Mouse (Mus musculus): ENCODE measurements around the gene Ptprh. TPM values are rescaled to one million over a fixed set of nuclear protein-coding genes. Genes with fewer than 3 reads are reported as not detected.

The Ptprh gene
- 0.11 and 0.15 TPM in 2 replicates for polyA plus RNA-seq (2012; rRNA removed)

DNA sequence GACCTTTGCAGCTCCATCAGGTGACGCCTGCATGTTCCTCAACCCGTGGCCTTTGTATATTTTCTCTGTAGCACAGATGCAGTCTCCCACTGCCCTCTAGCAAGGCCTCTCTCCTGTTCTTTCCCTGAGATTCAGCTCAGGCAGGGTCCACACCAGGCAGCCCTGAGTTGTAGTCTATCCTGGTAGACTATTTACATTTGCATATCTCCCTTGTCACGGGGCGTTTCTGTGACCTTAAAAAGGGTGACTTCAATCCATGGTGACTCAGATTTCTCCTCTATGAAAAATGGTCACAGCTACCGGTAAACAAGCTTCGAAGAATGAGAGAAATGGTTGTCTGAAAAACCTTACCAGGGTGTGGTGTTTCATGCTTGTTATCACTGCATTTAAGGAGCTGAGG lies at the start of gene Ptprh:
TSS of gene Ptprh (minus strand) at position 169 of the 400 bp plus-strand sequence.
- H3K4me1 ChIP-seq (replicated peaks; ENCODE audit: control insufficient read depth, insufficient read depth, low read length) = no peaks in the 10 kb centered on the region
- no peak within 1 kb of the TSS for H3K4me3 ChIP-seq (ENCODE audit: control insufficient read depth, insufficient read depth, low read length)
- H3K27me3 ChIP-seq (ENCODE audit: control insufficient read depth, insufficient read depth, low read length) = no peaks in the 10 kb centered on the region
- WGBS = 76% methylated on average over 6 of the region's 6 CpGs
- no peaks in the 10 kb centered on the region for H3K36me3 ChIP-seq (ENCODE audit: control insufficient read depth, insufficient read depth, low read length)
- no peak within 1 kb of the TSS for H3K27ac ChIP-seq (ENCODE audit: control insufficient read depth, insufficient read depth, low read length)
- DNase-seq = no peak
- TF ChIP-seq POLR2A (IDR thresholded peaks at IDR 0.05; ENCODE audit: control insufficient read depth, extremely low read depth, insufficient read depth, low read length, poor library complexity) (no peak), CTCF (IDR thresholded peaks at IDR 0.05; ENCODE audit: borderline replicate concordance, control insufficient read depth, extremely low read depth, insufficient read depth, low read length, poor library complexity) (no peak)

DNA sequence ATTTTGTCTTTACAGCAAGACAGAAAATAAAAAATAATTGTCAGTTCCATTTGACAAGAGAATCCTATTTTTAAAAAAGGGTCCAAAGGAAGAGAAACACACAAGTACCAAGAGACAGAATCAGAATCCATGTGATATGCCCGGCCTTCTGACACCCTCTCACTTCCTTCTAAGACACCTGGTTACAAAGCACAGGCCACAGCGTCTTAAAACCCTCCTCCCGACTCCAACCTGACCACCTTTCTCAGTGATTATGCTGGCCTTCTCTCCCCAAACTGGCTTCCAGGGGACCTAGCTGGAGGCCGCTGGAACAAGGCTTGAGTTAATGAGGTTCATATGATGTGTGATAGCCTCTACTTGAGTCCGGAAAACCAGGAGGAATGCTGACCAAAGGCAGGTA lies 49.5 kb upstream of the Ptprh start:
- TF ChIP-seq POLR2A (IDR thresholded peaks at IDR 0.05; ENCODE audit: control insufficient read depth, extremely low read depth, insufficient read depth, low read length, poor library complexity) (no peak), CTCF (IDR thresholded peaks at IDR 0.05; ENCODE audit: borderline replicate concordance, control insufficient read depth, extremely low read depth, insufficient read depth, low read length, poor library complexity) (no peak)
- no peaks in the 10 kb centered on the region for H3K27me3 ChIP-seq (ENCODE audit: control insufficient read depth, insufficient read depth, low read length)
- WGBS = 7% methylated on average over 5 of the region's 5 CpGs
- no peaks in the 10 kb centered on the region for H3K36me3 ChIP-seq (ENCODE audit: control insufficient read depth, insufficient read depth, low read length)
- H3K4me1 ChIP-seq (replicated peaks; ENCODE audit: control insufficient read depth, insufficient read depth, low read length) = peaks cover 35% of the 10 kb centered on the region
- no peak for DNase-seq
- peak overlapping the region; percentile 54 for H3K4me3 ChIP-seq (ENCODE audit: control insufficient read depth, insufficient read depth, low read length)
- peak overlapping the region; percentile 100 for H3K27ac ChIP-seq (ENCODE audit: control insufficient read depth, insufficient read depth, low read length)

DNA sequence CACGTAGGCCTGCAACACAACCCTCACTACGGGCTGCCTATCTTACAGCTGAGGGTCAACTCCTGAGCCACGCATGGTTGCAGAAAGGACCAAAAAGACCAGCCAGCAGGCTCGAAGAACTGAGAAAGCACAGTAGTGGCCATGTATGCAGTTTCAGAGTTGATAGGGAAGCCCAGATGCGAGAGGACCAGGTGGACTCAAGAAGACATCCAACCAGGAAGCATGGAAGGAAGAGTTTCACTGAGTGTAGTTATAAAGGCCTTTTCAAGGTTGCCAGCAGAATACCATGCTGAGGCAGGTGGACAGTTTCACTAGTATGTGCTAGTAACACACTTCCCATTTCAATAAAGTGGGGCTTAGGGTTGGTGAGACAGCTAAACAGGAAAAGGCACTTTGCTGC lies 48.9 kb upstream of the Ptprh start:
- DNase-seq = no peak

DNA sequence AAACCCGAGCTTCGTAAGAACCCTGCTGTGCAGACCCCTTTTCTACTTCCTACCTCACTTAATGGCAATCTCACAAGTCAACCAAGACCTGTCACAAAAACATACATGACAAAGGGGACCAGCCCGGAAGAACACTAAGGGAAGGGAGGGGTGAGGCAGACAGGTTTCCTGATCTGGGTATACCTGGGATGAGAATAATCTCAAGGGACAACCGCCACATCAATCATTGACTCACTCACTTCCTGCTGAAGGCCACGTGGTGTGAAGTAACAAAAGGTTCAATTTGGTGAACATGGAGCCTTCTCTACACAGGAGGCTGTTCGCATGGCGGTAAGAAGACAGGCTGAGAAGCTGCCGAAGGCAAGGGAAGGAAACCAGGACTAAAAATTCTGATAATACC lies 47.7 kb upstream of the Ptprh start:
- peak overlapping the region; percentile 14; the same call in 1 of the 2 replicates for H3K4me3 ChIP-seq (ENCODE audit: control insufficient read depth, insufficient read depth, low read length)

More for the DNA sequence above, 48.9 kb upstream of the Ptprh start:
- Histone ChIP-seq H3K27me3 (ENCODE audit: control insufficient read depth, insufficient read depth, low read length) (no peaks in the 10 kb centered on the region), H3K27ac (ENCODE audit: control insufficient read depth, insufficient read depth, low read length) (peak overlapping the region; percentile 100), H3K4me3 (ENCODE audit: control insufficient read depth, insufficient read depth, low read length) (peak overlapping the region; percentile 10; the same call in 1 of the 2 replicates), H3K36me3 (ENCODE audit: control insufficient read depth, insufficient read depth, low read length) (no peaks in the 10 kb centered on the region), H3K4me1 (replicated peaks; ENCODE audit: control insufficient read depth, insufficient read depth, low read length) (peaks cover 40% of the 10 kb centered on the region)
- TF ChIP-seq POLR2A (IDR thresholded peaks at IDR 0.05; ENCODE audit: control insufficient read depth, extremely low read depth, insufficient read depth, low read length, poor library complexity) (no peak), CTCF (IDR thresholded peaks at IDR 0.05; ENCODE audit: borderline replicate concordance, control insufficient read depth, extremely low read depth, insufficient read depth, low read length, poor library complexity) (no peak)
- 39% methylated on average over 5 of the region's 5 CpGs for WGBS

DNA sequence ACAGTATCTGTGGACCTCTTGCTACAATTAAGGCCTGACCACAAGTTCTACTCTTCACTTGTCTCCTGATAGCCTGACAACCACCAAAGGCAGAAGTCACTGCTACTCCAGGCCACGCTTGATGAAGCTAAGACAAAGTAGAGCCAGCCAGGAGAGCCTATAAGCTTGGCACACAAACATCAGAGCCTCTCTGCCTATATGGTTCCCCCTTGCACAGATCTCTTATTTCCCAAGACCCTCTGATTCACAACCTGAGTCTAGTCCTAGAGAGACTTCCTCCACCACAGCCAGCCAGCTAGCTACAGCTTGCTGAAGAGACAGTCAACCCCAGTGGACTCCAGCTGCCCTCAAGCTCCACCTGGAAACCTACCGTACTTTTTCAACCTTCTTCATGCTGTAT lies 44.2 kb upstream of the Ptprh start:
- Histone ChIP-seq H3K4me1 (replicated peaks; ENCODE audit: control insufficient read depth, insufficient read depth, low read length) (peaks cover 36% of the 10 kb centered on the region), H3K27ac (ENCODE audit: control insufficient read depth, insufficient read depth, low read length) (no peak overlapping the region), H3K4me3 (ENCODE audit: control insufficient read depth, insufficient read depth, low read length) (no peak overlapping the region), H3K36me3 (ENCODE audit: control insufficient read depth, insufficient read depth, low read length) (peaks cover 38% of the 10 kb centered on the region), H3K27me3 (ENCODE audit: control insufficient read depth, insufficient read depth, low read length) (no peaks in the 10 kb centered on the region)
- 86% methylated on average over 2 of the region's 2 CpGs for WGBS
- no peak for DNase-seq
- no peak for TF ChIP-seq POLR2A (IDR thresholded peaks at IDR 0.05; ENCODE audit: control insufficient read depth, extremely low read depth, insufficient read depth, low read length, poor library complexity)
- TF ChIP-seq CTCF (IDR thresholded peaks at IDR 0.05; ENCODE audit: borderline replicate concordance, control insufficient read depth, extremely low read depth, insufficient read depth, low read length, poor library complexity) = no peak

More for the DNA sequence above, 47.7 kb upstream of the Ptprh start:
- Histone ChIP-seq H3K27me3 (ENCODE audit: control insufficient read depth, insufficient read depth, low read length) (no peaks in the 10 kb centered on the region), H3K27ac (ENCODE audit: control insufficient read depth, insufficient read depth, low read length) (peak overlapping the region; percentile 89), H3K36me3 (ENCODE audit: control insufficient read depth, insufficient read depth, low read length) (peaks cover 2% of the 10 kb centered on the region), H3K4me1 (replicated peaks; ENCODE audit: control insufficient read depth, insufficient read depth, low read length) (peaks cover 39% of the 10 kb centered on the region)
- peak; percentile 58 for DNase-seq
- TF ChIP-seq POLR2A (IDR thresholded peaks at IDR 0.05; ENCODE audit: control insufficient read depth, extremely low read depth, insufficient read depth, low read length, poor library complexity) = no peak
- no peak for TF ChIP-seq CTCF (IDR thresholded peaks at IDR 0.05; ENCODE audit: borderline replicate concordance, control insufficient read depth, extremely low read depth, insufficient read depth, low read length, poor library complexity)
- 6% methylated on average over 8 of the region's 8 CpGs for WGBS

DNA sequence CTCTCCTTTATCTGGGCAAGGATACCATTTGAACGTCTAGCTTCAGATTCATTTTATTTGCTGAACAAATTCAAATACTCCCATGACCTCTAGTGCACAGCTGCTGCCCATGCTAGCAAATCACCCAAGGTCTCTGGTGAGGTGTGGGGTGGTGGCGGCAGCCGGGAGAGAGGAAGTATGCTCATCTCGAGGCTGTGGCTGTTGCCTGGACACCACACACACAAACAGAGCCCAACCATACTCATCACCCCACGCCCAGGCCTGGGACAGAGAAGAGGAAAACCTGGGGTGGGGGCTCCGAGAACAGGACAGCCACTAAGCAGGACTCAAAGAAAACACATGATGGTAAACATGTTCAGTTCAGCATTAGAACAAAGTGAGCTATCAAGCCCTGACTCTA lies 43.5 kb upstream of the Ptprh start:
- WGBS = 35% methylated on average over 6 of the region's 6 CpGs
- TF ChIP-seq POLR2A (IDR thresholded peaks at IDR 0.05; ENCODE audit: control insufficient read depth, extremely low read depth, insufficient read depth, low read length, poor library complexity) (no peak), CTCF (IDR thresholded peaks at IDR 0.05; ENCODE audit: borderline replicate concordance, control insufficient read depth, extremely low read depth, insufficient read depth, low read length, poor library complexity) (no peak)
- no peak overlapping the region for H3K4me3 ChIP-seq (ENCODE audit: control insufficient read depth, insufficient read depth, low read length)
- H3K4me1 ChIP-seq (replicated peaks; ENCODE audit: control insufficient read depth, insufficient read depth, low read length) = peaks cover 30% of the 10 kb centered on the region
- H3K36me3 ChIP-seq (ENCODE audit: control insufficient read depth, insufficient read depth, low read length) = peaks cover 45% of the 10 kb centered on the region
- no peak overlapping the region for H3K27ac ChIP-seq (ENCODE audit: control insufficient read depth, insufficient read depth, low read length)
- no peak for DNase-seq
- H3K27me3 ChIP-seq (ENCODE audit: control insufficient read depth, insufficient read depth, low read length) = no peaks in the 10 kb centered on the region

DNA sequence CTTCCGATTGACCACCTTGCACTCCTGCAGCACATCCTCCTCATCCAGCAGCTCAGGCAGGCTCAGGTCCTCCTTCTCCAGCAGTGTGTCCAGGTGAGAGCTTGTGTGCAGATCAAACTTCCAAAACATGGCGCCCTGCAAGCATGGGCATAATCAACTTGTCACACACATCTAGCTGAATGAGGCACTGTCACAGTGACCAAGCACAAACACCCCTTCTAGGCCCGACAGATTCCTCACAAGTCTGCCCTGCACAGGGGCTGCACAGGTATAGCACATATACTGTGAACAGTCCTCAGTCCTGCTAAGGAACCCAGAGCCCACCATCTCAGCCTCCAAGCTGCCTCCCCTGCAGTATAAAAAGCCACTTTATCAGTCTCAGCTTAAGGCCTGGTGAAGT lies 43.0 kb upstream of the Ptprh start:
- peaks cover 29% of the 10 kb centered on the region for H3K4me1 ChIP-seq (replicated peaks; ENCODE audit: control insufficient read depth, insufficient read depth, low read length)
- H3K36me3 ChIP-seq (ENCODE audit: control insufficient read depth, insufficient read depth, low read length) = peaks cover 50% of the 10 kb centered on the region
- no peak overlapping the region for H3K27ac ChIP-seq (ENCODE audit: control insufficient read depth, insufficient read depth, low read length)
- no peak for TF ChIP-seq POLR2A (IDR thresholded peaks at IDR 0.05; ENCODE audit: control insufficient read depth, extremely low read depth, insufficient read depth, low read length, poor library complexity)
- no peak for TF ChIP-seq CTCF (IDR thresholded peaks at IDR 0.05; ENCODE audit: borderline replicate concordance, control insufficient read depth, extremely low read depth, insufficient read depth, low read length, poor library complexity)
- H3K4me3 ChIP-seq (ENCODE audit: control insufficient read depth, insufficient read depth, low read length) = no peak overlapping the region
- no peak for DNase-seq
- no peaks in the 10 kb centered on the region for H3K27me3 ChIP-seq (ENCODE audit: control insufficient read depth, insufficient read depth, low read length)
- WGBS = 97% methylated on average over 3 of the region's 3 CpGs

All from thymus, adult 2 months (tissue).